Mouse (Mus musculus) subcutaneous adipose tissue, adult 2 months (tissue): ENCODE results near the gene Gnl3l. TPM values are rescaled to one million over a fixed set of nuclear protein-coding genes. Genes with fewer than 3 reads are reported as not detected.

Source experiments
- polyA plus RNA-seq: library from polyadenylated mRNA; depleted of rRNA; stranded (reverse); fragments of >200 nt; gene quantifications from 2 replicates; pipeline ENCODE4 v1.2.3, GENCODE M21; 2012; ENCODE audit warnings: low replicate concordance; rRNA removed

Gnl3l gene
- 6.7 and 14.0 TPM in 2 replicates for polyA plus RNA-seq

DNA sequence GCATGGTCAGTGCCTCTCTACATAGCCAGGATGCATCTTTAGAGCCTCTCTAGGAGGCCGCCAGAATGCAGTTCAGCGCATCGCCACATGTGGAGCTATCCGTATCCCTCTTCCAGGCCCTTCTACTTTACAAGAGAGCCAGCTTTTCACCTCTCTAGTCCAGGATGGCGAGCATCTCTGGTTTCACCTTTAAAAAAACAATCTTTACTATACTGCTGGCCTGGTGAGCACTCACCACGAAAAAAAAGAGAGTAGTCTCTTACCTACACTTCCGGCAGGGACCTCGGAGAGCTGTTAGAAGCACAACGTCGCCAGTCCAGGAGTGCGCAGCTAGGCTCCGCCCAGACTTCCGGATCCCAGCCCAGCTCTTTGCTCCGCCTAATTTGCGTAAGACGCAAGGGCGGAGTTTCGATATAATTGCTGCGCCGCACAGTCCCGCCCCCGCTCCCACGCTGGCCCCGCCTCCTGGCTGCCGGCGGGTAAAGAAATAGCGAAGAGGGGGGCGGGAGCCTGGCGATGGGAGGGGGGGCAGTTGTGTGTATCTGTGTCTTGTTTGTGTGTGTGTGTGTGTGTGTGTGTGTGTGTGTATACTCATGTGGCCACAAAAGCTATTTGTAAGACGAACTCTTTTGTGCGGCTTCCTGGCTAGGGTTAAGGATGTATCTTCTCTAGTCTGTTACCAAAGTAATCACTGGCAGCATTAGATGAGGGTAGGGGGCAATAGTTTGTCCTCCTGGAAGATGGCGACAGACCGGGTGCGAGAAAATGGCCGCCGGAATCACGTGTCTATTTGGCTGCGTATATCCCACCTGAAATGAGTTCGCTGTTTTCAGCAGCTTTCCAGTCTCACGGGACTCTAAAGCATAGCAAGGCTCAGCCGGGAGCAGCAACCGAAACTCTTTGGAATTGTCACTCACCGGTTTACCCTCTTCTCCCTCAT lies at the start of gene Gnl3l:
Gene Gnl3l, minus strand, starts transcription at position 385 of the 940 bp plus-strand sequence.

DNA sequence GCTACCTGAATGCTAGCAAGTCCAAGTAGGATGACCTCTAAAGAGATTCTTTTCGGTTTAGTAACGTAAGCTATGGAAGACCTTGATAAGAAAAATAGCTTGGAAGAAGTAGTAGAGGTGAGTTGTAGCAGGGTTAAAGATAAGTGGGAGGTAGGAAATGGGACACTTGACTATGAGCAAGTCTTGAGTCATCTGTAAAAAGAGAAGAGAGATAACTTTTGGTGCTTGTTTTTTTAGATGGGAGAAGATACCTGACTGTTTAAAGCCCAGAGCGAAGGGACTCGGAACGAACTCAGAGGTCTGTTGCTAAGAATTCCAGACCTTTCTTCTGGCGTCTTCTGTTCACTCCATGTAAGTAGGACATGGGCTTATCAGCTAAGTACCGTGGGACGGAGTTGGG lies 28.7 kb upstream of the Gnl3l start, which contains the start of gene Fgd1:
Gene Fgd1, plus strand, starts transcription at position 301 of the 400 bp plus-strand sequence.

Other genes with a start within 250 kb of the Gnl3l start
- gene Maged2, start 203.0 kb downstream of the Gnl3l start, polyA plus RNA-seq: 48.9 and 130 TPM in 2 replicates
- 4.2 and 18.3 TPM in 2 replicates for gene Fgd1, start 28.8 kb upstream of the Gnl3l start, polyA plus RNA-seq
- 9.7 and 9.8 TPM in 2 replicates for gene Tsr2, start 79.2 kb upstream of the Gnl3l start, polyA plus RNA-seq
- gene Wnk3, start 180.8 kb upstream of the Gnl3l start, polyA plus RNA-seq: 0.06 and 0.71 TPM in 2 replicates